Mouse (Mus musculus) macrophage (primary cell): Measurements from ENCODE around the gene A830031A19Rik. TPM values are rescaled to one million over a fixed set of nuclear protein-coding genes. Genes with fewer than 3 reads are reported as not detected.
A peak's percentile ranks its signal among the peaks of the same experiment; 100 is the strongest.

ENCODE experiments used
- H3K27ac ChIP-seq: fragments of 350-480 bp; formaldehyde crosslinking; 2 replicates; pipeline ENCODE4 v1.9.0; 2021
- H3K36me3 ChIP-seq: fragments of 350-480 bp; formaldehyde crosslinking; 2 replicates; pipeline ENCODE4 v1.9.0; 2021; ENCODE audit errors: inconsistent target
- H3K4me3 ChIP-seq: fragments of 350-480 bp; formaldehyde crosslinking; 2 replicates; pipeline ENCODE4 v1.9.0; 2021; ENCODE audit errors: inconsistent target
- H3K79me2 ChIP-seq: fragments of 350-480 bp; formaldehyde crosslinking; 2 replicates; pipeline ENCODE4 v1.9.0; 2021; ENCODE audit errors: inconsistent target
- WGBS: methylation state at CpG from one replicate; pipeline ENCODE4 v1.1.7; 2026; ENCODE audit warnings: inconsistent platforms; ENCODE audit not compliant: missing documents; 5-methylcytosine and 5-hydroxymethylcytosine counted together
- polyA plus RNA-seq: library from polyadenylated mRNA; stranded (reverse); fragments of 250-400 nt; gene quantifications from 3 replicates; pipeline ENCODE4 v1.2.4, GENCODE M21; 2018; ENCODE audit warnings: inconsistent platforms
- total RNA-seq, 78 experiments: library from RNA; depleted of rRNA; stranded (reverse); fragments of 250-400 nt; gene quantifications; 1 replicate in 9 of 78; 2 replicates in 24 of 78; 3 replicates in 43 of 78; 4 replicates in 2 of 78; pipeline ENCODE4 v1.2.4; 2018; ENCODE audit warnings: inconsistent platforms in 56 of 78

A830031A19Rik gene
- not detected for total RNA-seq (2018; cell fraction: chromatin; rRNA removed)
- total RNA-seq (2018; cell fraction: cytosol; rRNA removed) = not detected
- total RNA-seq (2018; cell fraction: nucleus; rRNA removed) = not detected
- not detected in 3 replicates for polyA plus RNA-seq

GRCm38 (mm10) chr11:24074634-24075104 lies at the start of gene A830031A19Rik:
TSS of gene A830031A19Rik (minus strand) at chr11:24075054.
- WGBS = 3% methylated on average over 11 of the region's 11 CpGs
- H3K27ac ChIP-seq = no peak within 1 kb of the TSS
- H3K36me3 ChIP-seq = no peaks in the 10 kb centered on the region

GRCm38 (mm10) chr11:24123991-24124390 lies 49.1 kb upstream of the A830031A19Rik start:
- Histone ChIP-seq H3K27ac (no peak overlapping the region), H3K36me3 (no peaks in the 10 kb centered on the region), H3K4me3 (no peak overlapping the region), H3K79me2 (no peaks in the 10 kb centered on the region)
- WGBS = 47% methylated on average over 2 of the region's 2 CpGs

More at GRCm38 (mm10) chr11:24074634-24075104, at the start of gene A830031A19Rik:
- Histone ChIP-seq H3K79me2 (no peaks in the 10 kb centered on the region), H3K4me3 (peak within 1 kb of the TSS; percentile 58)

- no peak overlapping the region for H3K4me3 ChIP-seq
- H3K79me2 ChIP-seq = no peaks in the 10 kb centered on the region
- 91% methylated on average over 7 of the region's 7 CpGs for WGBS
- H3K36me3 ChIP-seq = no peaks in the 10 kb centered on the region
- no peak overlapping the region for H3K27ac ChIP-seq
These were observed 48.0 kb upstream of the A830031A19Rik start for GRCm38 (mm10) chr11:24122899-24123298.

GRCm38 (mm10) chr11:24121136-24121535 lies 46.3 kb upstream of the A830031A19Rik start:
- 67% methylated on average over 9 of the region's 9 CpGs for WGBS
- no peak overlapping the region for H3K27ac ChIP-seq

DNA sequence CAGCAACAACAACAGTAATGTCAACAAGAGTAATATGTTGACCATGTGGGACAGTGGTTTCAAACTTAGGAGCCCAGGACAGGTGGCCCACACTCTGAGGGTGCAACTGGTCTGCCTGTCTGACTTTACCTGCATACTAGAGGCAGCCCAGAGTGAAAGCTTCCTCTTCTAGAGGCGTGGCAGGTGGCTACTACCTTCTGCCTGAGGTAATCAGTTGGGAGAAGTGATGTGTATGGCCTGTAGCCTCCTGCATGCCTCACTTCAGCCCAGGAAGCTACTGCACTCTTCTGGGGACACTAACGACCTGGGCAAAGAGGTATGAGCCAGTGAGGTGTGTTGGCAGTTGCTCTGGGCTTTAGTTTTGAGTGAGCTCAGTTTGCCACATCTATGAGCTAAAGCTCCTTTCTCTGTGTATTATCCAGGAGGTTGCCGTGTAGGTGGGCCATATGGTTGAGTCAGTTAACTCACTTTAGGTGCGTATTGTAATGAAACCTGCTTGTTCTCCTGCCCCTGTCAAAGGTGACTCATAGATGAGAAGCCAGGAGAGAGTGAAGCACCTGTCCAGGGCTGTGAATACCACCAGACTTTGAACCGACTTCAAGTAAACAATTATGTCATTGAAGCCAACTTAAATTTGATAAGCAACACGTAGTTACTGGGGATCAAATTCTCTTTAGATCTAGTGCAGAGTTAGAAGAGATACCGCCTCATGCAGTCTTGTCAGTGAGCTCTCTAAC lies 41.9 kb upstream of the A830031A19Rik start:
- H3K27ac ChIP-seq = no peak overlapping the region
- no peaks in the 10 kb centered on the region for H3K36me3 ChIP-seq
- H3K79me2 ChIP-seq = no peaks in the 10 kb centered on the region
- no peak overlapping the region for H3K4me3 ChIP-seq
- 84% methylated on average over 7 of the region's 7 CpGs for WGBS

More at GRCm38 (mm10) chr11:24121136-24121535, 46.3 kb upstream of the A830031A19Rik start:
- no peaks in the 10 kb centered on the region for H3K36me3 ChIP-seq
- H3K4me3 ChIP-seq = no peak overlapping the region
- no peaks in the 10 kb centered on the region for H3K79me2 ChIP-seq

DNA sequence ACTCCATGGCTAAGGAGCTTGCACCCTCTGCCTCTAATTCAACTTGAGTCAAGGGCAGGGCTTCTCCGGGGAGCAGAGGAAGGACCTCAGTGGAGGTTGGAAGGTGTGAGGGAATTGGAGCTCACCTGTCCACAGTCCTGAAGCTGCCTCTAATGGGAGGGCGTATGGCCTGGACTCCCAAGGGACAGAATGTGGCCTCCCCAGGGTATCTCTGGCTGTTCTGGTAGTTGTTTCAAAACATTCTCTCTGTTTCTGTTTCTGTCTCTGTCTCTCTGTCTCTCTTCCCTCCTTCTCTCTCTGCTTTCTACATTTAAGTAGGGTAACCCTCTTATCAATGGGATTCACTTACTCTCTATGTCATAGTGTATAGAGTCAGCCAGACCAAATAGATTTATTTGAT lies 41.2 kb upstream of the A830031A19Rik start:
- no peaks in the 10 kb centered on the region for H3K36me3 ChIP-seq
- no peak overlapping the region for H3K4me3 ChIP-seq
- H3K27ac ChIP-seq = no peak overlapping the region
- WGBS = 95% methylated on average over 2 of the region's 2 CpGs
- H3K79me2 ChIP-seq = no peaks in the 10 kb centered on the region

- no peak overlapping the region for H3K4me3 ChIP-seq
- WGBS = 90% methylated on average over 12 of the region's 12 CpGs
- no peak overlapping the region for H3K27ac ChIP-seq
- no peaks in the 10 kb centered on the region for H3K36me3 ChIP-seq
- no peaks in the 10 kb centered on the region for H3K79me2 ChIP-seq
These were observed 40.3 kb upstream of the A830031A19Rik start for GRCm38 (mm10) chr11:24115017-24115752.

GRCm38 (mm10) chr11:24111720-24112119 lies 36.9 kb upstream of the A830031A19Rik start:
- no peak overlapping the region for H3K27ac ChIP-seq
- H3K79me2 ChIP-seq = no peaks in the 10 kb centered on the region
- 26% methylated on average over 6 of the region's 6 CpGs for WGBS
- no peaks in the 10 kb centered on the region for H3K36me3 ChIP-seq
- H3K4me3 ChIP-seq = no peak overlapping the region

GRCm38 (mm10) chr11:24110113-24110512 lies 35.3 kb upstream of the A830031A19Rik start:
- Histone ChIP-seq H3K4me3 (no peak overlapping the region), H3K36me3 (no peaks in the 10 kb centered on the region), H3K27ac (no peak overlapping the region), H3K79me2 (no peaks in the 10 kb centered on the region)
- 100% methylated on average over 2 of the region's 2 CpGs for WGBS

GRCm38 (mm10) chr11:24109388-24109787 lies 34.5 kb upstream of the A830031A19Rik start:
- 88% methylated on average over 3 of the region's 3 CpGs for WGBS
- Histone ChIP-seq H3K4me3 (no peak overlapping the region), H3K79me2 (no peaks in the 10 kb centered on the region), H3K27ac (no peak overlapping the region), H3K36me3 (no peaks in the 10 kb centered on the region)

GRCm38 (mm10) chr11:24108974-24109373 lies 34.1 kb upstream of the A830031A19Rik start:
- Histone ChIP-seq H3K4me3 (no peak overlapping the region), H3K27ac (no peak overlapping the region), H3K36me3 (no peaks in the 10 kb centered on the region), H3K79me2 (no peaks in the 10 kb centered on the region)
- WGBS = 81% methylated on average over 3 of the region's 3 CpGs

DNA sequence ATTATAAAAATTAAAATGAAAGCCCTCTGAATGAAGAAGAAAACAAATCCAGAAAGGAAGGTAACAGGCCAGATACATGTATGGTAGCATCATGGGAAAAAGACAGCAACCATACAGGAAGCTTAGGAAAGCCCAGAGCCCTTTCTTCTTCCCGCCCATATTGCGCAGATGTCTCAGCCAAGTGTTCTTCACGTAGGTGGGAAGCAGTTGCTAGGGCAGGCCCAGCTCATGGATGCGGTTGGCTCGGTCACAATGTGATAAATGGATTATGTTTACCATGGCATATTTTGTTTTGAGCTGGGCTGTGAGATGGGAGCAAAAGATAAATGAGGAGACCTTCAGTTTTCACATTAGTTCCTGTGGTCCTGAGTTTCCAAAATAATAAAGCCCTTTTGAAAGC lies 32.6 kb upstream of the A830031A19Rik start:
- Histone ChIP-seq H3K27ac (no peak overlapping the region), H3K4me3 (no peak overlapping the region), H3K79me2 (no peaks in the 10 kb centered on the region), H3K36me3 (no peaks in the 10 kb centered on the region)
- 86% methylated on average over 5 of the region's 5 CpGs for WGBS

GRCm38 (mm10) chr11:24103128-24103742 lies 28.4 kb upstream of the A830031A19Rik start:
- 83% methylated on average over 6 of the region's 6 CpGs for WGBS
- H3K27ac ChIP-seq = no peak overlapping the region
- no peaks in the 10 kb centered on the region for H3K36me3 ChIP-seq
- H3K79me2 ChIP-seq = no peaks in the 10 kb centered on the region
- H3K4me3 ChIP-seq = no peak overlapping the region

- 53% methylated on average over 2 of the region's 2 CpGs for WGBS
- Histone ChIP-seq H3K36me3 (no peaks in the 10 kb centered on the region), H3K79me2 (no peaks in the 10 kb centered on the region), H3K4me3 (no peak overlapping the region), H3K27ac (no peak overlapping the region)
These were observed 27.5 kb upstream of the A830031A19Rik start for GRCm38 (mm10) chr11:24102372-24102771.
